Mouse (Mus musculus) liver, embryonic 13.5 days (tissue): ENCODE results near the gene Ddx39b. TPM values are rescaled to one million over a fixed set of nuclear protein-coding genes. Genes with fewer than 3 reads are reported as not detected.

ENCODE experiments used
- ATAC-seq: fragments of 200-750 bp; cut with Nextera tagmentation; 2 replicates; pipeline ENCODE4 v1.8.0; 2017; ENCODE audit warnings: low read depth, mild to moderate bottlenecking, moderate number of reproducible peaks, moderate library complexity
- DNase-seq: peaks from one replicate; pipeline ENCODE4 v3.0.0; 2022
- H3K27ac ChIP-seq: fragments of 300-500 bp; sonication (generic); 2 replicates; pipeline ENCODE4 v1.5.1; 2015; ENCODE audit warnings: moderate library complexity, mild to moderate bottlenecking, inconsistent platforms
- H3K27me3 ChIP-seq: fragments of 300-500 bp; sonication (generic); 2 replicates; pipeline ENCODE4 v1.6.1; 2015; ENCODE audit warnings: mild to moderate bottlenecking, inconsistent platforms
- H3K36me3 ChIP-seq: fragments of 300-500 bp; sonication (generic); 2 replicates; pipeline ENCODE4 v1.6.1; 2015; ENCODE audit warnings: mild to moderate bottlenecking, inconsistent platforms
- H3K4me1 ChIP-seq: fragments of 300-500 bp; sonication (generic); replicated peaks from 2 replicates; pipeline ENCODE4 v1.6.1; 2015; ENCODE audit warnings: inconsistent platforms
- H3K4me2 ChIP-seq: fragments of 300-500 bp; sonication (generic); 2 replicates; pipeline ENCODE4 v1.6.1; 2015; ENCODE audit warnings: inconsistent platforms, mild to moderate bottlenecking, moderate library complexity
- H3K4me3 ChIP-seq: fragments of 300-500 bp; sonication (generic); replicated peaks from 2 replicates; pipeline ENCODE4 v1.5.1; 2015; ENCODE audit warnings: mild to moderate bottlenecking, inconsistent platforms
- H3K9ac ChIP-seq: fragments of 300-500 bp; sonication (generic); 2 replicates; pipeline ENCODE4 v1.6.1; 2015; ENCODE audit warnings: mild to moderate bottlenecking, inconsistent platforms
- H3K9me3 ChIP-seq: fragments of 300-500 bp; sonication (generic); replicated peaks from 2 replicates; pipeline ENCODE4 v1.6.1; 2016; ENCODE audit warnings: inconsistent platforms
- whole genome bisulfite sequencing: fragments of 180-500 bp; shearing (Covaris S2); methylation state at CpG from one replicate; pipeline ENCODE4 v1.1.7; 2015; ENCODE audit not compliant: insufficient replicate concordance; 5-methylcytosine and 5-hydroxymethylcytosine counted together
- polyA plus RNA-seq: library from polyadenylated mRNA; unstranded; fragments of >200 nt; fragmentation: Nextera tagmentation; extraction: Ambion mirVana; gene quantifications from 2 replicates; pipeline ENCODE4 v1.2.1, GENCODE M21; 2015

Ddx39b gene
- 208 and 220 TPM in 2 replicates for polyA plus RNA-seq

DNA sequence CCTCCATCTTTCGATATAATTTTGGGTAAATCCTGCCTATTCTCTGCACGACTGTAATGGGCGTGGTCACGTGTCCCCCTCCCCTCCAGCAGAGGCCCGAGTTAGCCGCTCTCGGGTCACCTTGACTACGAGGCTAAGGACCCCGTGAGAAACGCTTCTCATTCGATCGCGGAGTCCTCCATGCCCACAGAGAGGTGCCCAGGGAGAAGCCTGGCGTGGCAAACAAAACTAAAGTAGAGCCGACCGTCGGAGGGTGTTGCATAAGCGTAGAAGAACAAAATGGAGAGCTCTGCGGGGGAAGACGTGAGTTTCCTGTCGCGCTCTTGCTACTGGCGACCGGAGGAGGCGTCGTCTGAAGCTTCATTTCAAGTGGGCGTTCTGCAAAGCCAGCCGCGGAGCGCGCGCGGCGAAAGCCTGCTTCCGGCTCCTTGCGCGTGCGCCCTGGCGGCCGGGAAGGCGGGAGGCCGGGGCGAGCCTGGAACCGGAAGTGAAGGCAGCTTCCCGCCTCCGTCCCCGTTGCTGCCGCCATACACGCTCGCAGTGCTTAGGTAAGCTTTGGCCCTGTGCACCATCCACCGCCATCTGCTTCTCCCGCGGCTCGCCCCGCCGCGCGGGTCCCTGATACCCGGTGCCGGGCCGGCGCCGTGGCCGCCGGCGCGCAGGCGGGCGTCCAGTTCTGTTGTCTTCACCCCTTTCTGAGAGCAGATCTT, at the start of gene Ddx39b:
Ddx39b (plus strand) TSS at position 442 of the 710 bp plus-strand sequence.
- Histone ChIP-seq H3K4me2 (peak within 1 kb of the TSS; percentile 97), H3K9me3 (no peaks in the 10 kb centered on the region), H3K4me1 (peaks cover 60% of the 10 kb centered on the region), H3K36me3 (peaks cover 36% of the 10 kb centered on the region), H3K4me3 (peak within 1 kb of the TSS; percentile 92), H3K27ac (peak within 1 kb of the TSS; percentile 95), H3K9ac (peak within 1 kb of the TSS; percentile 97), H3K27me3 (no peaks in the 10 kb centered on the region)
- ATAC-seq (peak; percentile 83), DNase-seq (peak; percentile 93)
- WGBS: under 1% methylated on average over 69 of the region's 69 CpGs

DNA sequence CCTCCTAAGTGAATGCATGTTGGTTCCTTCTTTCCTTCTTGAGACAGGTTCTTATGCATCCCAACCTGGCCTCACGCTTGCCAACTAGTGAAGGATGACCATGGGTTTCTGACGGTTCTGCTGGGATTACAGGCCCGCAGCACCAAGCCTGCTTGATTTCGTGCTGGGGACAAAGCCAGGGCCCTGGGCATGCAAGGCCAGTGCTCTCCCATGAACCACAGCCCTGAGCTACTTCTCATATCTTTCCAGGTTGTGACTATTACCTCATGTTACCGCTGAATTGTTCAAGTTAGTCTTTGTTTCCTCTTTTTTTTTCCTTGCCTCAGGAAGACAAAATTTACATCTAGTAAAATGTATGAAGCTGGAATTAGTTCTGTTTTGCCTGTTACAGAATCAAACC, 48.6 kb upstream of the Ddx39b start:
- H3K9me3 ChIP-seq: no peaks in the 10 kb centered on the region
- WGBS: 49% methylated on average over 5 of the region's 5 CpGs
- DNase-seq: no peak

DNA sequence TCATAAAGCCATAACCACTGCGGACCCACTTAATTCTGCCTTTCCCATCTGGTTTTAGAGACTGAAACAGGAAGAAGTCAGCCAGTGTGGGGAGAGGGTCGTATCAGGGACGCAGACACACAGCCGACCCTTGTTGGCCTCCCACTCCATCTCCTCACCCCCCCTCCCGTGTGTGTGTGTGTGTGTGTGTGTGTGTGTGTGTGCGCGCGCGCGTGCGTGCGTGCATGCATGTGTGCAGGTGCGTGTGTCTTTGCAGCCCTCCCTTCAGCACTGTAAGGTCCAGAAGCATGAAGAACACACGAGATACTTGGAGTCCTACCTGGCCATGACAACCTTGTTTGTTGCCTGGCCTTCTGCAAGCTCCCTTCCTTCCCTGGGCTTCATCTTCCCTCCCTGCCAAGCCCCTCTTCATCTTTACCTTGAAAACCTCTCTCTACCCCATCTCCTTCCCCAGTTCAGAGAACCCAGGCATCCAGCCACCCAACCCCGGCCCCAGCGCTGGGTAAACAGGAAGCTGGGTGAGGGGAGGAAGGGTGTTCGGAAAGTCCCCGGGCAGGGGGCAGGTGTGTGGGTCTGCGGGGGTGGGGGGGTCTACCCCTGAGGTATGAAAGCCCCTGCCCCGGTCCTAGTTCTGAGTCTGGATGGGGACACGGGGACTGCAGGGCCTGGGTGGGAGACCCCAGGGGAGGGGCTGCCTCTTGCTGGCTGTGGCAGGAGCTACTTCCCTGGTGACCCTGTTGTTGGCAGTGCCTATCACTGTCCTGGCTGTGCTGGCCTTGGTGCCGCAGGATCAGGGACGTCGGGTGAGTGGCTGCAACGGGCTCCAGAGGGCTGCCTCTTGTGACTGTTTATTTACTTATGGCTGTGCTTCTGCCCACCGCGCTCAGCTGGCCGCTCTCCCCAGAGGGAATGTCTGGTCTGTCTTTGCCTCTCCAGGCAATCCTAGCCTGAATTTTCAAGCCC, 47.4 kb upstream of the Ddx39b start, which contains the start of gene Ltb:
Ltb (plus strand) TSS at position 559 of the 963 bp plus-strand sequence.
- 0 out of 2 replicates have a peak, but pooled peaks have one; percentile 10 for ATAC-seq
- Histone ChIP-seq H3K27ac (no peak within 1 kb of the TSS), H3K4me2 (peak within 1 kb of the TSS; percentile 80), H3K36me3 (no peaks in the 10 kb centered on the region), H3K4me1 (peaks cover 42% of the 10 kb centered on the region), H3K9ac (peak within 1 kb of the TSS; percentile 62), H3K4me3 (peak within 1 kb of the TSS; percentile 57), H3K27me3 (peaks cover 42% of the 10 kb centered on the region), H3K9me3 (no peaks in the 10 kb centered on the region)
- no peak for DNase-seq
- WGBS: 50% methylated on average over 28 of the region's 28 CpGs

More for the DNA sequence above, 48.6 kb upstream of the Ddx39b start:
- no peak overlapping the region for H3K4me3 ChIP-seq
- peaks cover 45% of the 10 kb centered on the region for H3K4me1 ChIP-seq
- H3K36me3 ChIP-seq: no peaks in the 10 kb centered on the region
- ATAC-seq: no peak
- peaks cover 35% of the 10 kb centered on the region for H3K27me3 ChIP-seq
- H3K27ac ChIP-seq: 0 out of 2 replicates have a peak overlapping the region, but pooled peaks have one; percentile 0
- no peak overlapping the region for H3K9ac ChIP-seq
- H3K4me2 ChIP-seq: no peak overlapping the region

DNA sequence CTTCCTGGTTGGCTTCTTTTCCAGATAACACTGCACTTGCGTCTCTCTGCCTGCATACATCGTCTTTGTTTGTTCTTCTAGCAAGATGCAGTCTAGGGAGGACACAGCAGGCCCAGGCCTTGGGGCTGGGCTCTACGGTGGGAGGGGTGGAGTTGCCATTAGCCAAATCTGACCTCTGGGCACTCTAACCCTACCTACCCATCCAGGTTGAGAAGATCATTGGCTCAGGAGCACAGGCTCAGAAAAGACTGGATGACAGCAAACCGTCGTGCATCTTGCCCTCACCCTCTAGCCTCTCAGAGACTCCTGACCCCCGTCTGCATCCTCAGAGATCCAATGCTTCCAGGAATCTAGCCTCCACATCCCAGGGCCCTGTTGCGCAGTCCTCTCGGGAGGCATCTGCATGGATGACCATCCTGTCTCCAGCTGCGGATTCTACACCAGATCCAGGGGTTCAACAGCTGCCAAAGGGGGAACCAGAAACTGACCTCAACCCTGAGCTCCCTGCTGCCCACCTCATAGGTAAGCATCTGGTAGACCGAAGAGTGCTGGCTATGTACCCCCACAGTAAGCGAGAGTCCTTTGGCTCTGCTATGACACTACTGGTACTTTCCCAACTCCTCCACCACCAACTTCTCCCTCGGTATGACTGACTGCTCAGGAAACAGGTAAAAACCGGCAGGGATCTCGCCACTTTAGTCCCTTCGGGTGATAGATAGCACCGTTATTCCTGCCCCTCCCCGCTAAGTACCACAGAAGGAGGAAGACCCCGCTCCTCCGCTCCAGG, 46.5 kb upstream of the Ddx39b start:
- no peak overlapping the region for H3K27ac ChIP-seq
- peaks cover 34% of the 10 kb centered on the region for H3K4me1 ChIP-seq
- no peaks in the 10 kb centered on the region for H3K36me3 ChIP-seq
- DNase-seq (no peak), ATAC-seq (0 out of 2 replicates have a peak, but pooled peaks have one; percentile 17)
- 35% methylated on average over 19 of the region's 19 CpGs for WGBS
- peaks cover 51% of the 10 kb centered on the region for H3K27me3 ChIP-seq
- peak overlapping the region; percentile 62 for H3K9ac ChIP-seq
- no peaks in the 10 kb centered on the region for H3K9me3 ChIP-seq
- peak overlapping the region; percentile 57 for H3K4me3 ChIP-seq
- H3K4me2 ChIP-seq: peak overlapping the region; percentile 80

DNA sequence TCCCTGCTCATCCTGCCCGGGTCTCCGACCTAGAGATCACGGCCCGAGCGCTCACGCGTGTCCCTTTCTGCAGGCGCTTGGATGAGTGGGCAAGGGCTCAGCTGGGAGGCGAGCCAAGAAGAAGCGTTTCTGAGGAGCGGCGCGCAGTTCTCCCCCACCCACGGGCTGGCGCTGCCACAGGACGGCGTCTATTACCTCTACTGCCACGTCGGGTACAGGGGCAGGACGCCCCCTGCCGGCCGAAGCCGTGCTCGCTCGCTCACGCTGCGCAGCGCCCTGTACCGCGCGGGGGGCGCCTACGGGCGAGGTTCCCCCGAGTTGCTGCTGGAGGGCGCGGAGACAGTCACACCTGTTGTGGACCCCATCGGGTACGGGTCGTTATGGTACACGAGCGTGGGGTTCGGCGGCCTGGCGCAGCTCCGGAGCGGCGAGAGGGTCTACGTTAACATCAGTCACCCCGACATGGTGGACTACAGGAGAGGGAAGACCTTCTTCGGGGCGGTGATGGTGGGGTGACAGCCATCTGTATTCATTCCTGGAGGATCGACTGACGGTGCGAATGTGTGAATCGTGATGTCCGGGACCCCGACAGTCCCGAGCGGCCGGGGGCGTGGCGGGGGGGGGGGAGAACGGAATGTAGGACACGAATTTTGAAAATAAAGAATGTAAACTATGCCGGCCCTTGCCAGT, 45.8 kb upstream of the Ddx39b start:
- peak; percentile 66 for DNase-seq
- H3K27me3 ChIP-seq: peaks cover 57% of the 10 kb centered on the region
- H3K27ac ChIP-seq: no peak overlapping the region
- ATAC-seq: peak; percentile 76
- H3K4me2 ChIP-seq: peak overlapping the region; percentile 80
- WGBS: 2% methylated on average over 66 of the region's 66 CpGs
- H3K36me3 ChIP-seq: no peaks in the 10 kb centered on the region
- H3K9ac ChIP-seq: peak overlapping the region; percentile 62
- no peaks in the 10 kb centered on the region for H3K9me3 ChIP-seq
- H3K4me3 ChIP-seq: peak overlapping the region; percentile 57
- peaks cover 35% of the 10 kb centered on the region for H3K4me1 ChIP-seq

DNA sequence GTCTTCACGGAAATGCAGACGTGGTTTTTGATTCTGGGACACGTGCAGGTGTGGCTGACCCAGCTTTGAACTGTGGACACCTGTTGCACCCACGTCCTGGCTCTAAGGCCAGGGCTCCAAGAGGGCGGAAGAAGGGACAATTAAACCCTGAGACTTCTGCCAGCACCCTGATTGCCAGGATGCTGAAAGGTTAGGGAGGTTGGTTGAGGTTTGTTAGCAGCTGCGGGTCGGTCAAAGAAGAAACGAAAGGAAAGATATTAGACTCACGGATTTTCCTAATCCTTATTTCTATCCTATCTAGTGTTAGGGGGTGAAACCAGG, 45.3 kb upstream of the Ddx39b start:
- Histone ChIP-seq H3K4me3 (peak overlapping the region; percentile 57), H3K4me1 (peaks cover 39% of the 10 kb centered on the region), H3K36me3 (no peaks in the 10 kb centered on the region), H3K9ac (peak overlapping the region; percentile 62; the same call in 1 of the 2 replicates), H3K4me2 (peak overlapping the region; percentile 80), H3K27me3 (peaks cover 62% of the 10 kb centered on the region), H3K9me3 (no peaks in the 10 kb centered on the region), H3K27ac (no peak overlapping the region)
- WGBS: 35% methylated on average over 9 of the region's 9 CpGs
- ATAC-seq: no peak
- no peak for DNase-seq

DNA sequence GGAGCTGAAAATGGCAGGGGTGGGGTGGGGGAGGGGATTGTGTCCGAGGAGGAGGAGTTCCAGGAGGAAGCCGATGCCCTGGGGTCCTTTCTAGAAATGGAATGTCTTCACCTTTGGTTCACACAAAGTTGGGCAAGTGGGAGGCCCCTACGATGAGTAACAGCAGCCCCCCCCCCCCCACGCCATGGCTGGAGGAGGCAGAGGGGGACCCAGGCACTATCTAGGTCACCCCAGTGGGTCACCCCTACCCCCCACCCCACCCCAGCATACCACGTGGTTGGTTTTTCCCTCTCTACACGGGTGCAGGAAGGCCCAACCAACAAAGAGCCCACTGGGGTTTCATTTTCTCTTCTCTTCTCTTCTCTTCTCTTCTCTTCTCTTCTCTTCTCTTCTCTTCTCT, 44.4 kb upstream of the Ddx39b start:
- H3K4me3 ChIP-seq: no peak overlapping the region
- ATAC-seq: no peak
- no peaks in the 10 kb centered on the region for H3K9me3 ChIP-seq
- peaks cover 44% of the 10 kb centered on the region for H3K4me1 ChIP-seq
- DNase-seq: no peak
- WGBS: 18% methylated on average over 5 of the region's 6 CpGs
- H3K36me3 ChIP-seq: no peaks in the 10 kb centered on the region
- peaks cover 71% of the 10 kb centered on the region for H3K27me3 ChIP-seq
- H3K27ac ChIP-seq: no peak overlapping the region
- H3K4me2 ChIP-seq: no peak overlapping the region
- no peak overlapping the region for H3K9ac ChIP-seq

DNA sequence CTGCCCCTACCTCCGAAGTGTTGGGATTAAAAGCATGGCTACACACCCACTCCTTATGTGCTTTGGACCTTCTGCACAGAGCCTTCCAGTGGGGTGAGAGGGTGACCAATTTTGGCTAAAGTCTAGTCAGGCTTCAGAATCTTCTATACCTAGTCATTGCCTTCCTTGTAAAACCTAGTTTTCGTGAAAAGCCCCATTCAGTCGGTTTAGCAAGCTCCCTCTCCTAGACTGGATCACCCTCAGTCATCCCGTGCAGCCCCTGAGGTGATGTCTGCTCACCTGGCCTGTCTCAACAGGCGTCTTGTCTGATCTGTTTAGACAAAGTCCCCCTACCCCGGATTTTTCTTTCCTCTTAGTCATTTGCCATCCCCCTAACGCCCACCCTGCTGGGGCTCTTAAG, 43.5 kb upstream of the Ddx39b start:
- Histone ChIP-seq H3K36me3 (no peaks in the 10 kb centered on the region), H3K9ac (no peak overlapping the region), H3K27me3 (peaks cover 80% of the 10 kb centered on the region), H3K9me3 (no peaks in the 10 kb centered on the region), H3K4me1 (peaks cover 44% of the 10 kb centered on the region), H3K27ac (no peak overlapping the region), H3K4me2 (no peak overlapping the region), H3K4me3 (no peak overlapping the region)
- WGBS: 54% methylated on average over 7 of the region's 7 CpGs
- DNase-seq: no peak
- no peak for ATAC-seq

DNA sequence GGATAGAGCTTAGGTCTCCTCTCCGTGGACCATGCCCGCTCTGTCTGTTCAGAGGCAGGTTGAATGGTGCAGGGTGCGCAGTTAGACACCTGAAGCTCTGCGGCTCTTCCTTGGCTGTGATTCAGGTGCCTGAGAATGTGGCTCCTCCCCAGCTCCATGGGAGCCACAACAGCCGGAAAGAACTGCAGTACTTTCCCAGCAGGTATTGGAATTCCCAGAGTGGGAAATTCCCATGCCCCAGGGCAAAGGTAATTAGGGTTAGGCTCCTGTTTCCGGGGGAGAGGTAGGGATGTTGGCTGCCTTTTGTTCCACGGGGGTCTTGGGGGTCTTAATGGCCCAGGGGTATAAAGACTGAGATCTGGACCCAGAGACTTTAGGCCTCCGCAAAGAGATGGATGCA, 42.6 kb upstream of the Ddx39b start:
- Histone ChIP-seq H3K9ac (no peak overlapping the region), H3K4me3 (no peak overlapping the region), H3K36me3 (no peaks in the 10 kb centered on the region), H3K27me3 (peaks cover 85% of the 10 kb centered on the region), H3K27ac (no peak overlapping the region), H3K4me1 (peaks cover 41% of the 10 kb centered on the region), H3K9me3 (no peaks in the 10 kb centered on the region), H3K4me2 (no peak overlapping the region)
- 59% methylated on average over 8 of the region's 8 CpGs for WGBS
- ATAC-seq (no peak), DNase-seq (no peak)

DNA sequence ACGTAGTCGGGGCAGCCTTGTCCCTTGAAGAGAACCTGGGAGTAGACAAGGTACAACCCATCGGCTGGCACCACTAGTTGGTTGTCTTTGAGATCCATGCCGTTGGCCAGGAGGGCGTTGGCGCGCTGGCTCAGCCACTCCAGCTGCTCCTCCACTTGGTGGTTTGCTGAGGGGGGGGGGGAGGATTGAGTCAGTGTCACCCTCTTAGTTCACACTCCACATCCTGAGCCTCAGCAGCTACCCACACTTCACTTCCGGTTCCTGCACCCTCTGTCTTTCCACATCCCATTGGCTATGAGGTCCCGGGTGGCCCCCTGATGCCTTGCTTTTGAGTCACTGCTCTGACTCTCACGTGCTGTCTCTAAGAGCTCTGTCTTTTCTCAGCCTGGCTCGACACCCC, 41.1 kb upstream of the Ddx39b start:
- peaks cover 27% of the 10 kb centered on the region for H3K4me1 ChIP-seq
- DNase-seq: no peak
- ATAC-seq: 0 out of 2 replicates have a peak, but pooled peaks have one; percentile 9
- H3K27me3 ChIP-seq: peaks cover 85% of the 10 kb centered on the region
- H3K36me3 ChIP-seq: no peaks in the 10 kb centered on the region
- no peaks in the 10 kb centered on the region for H3K9me3 ChIP-seq
- 32% methylated on average over 11 of the region's 11 CpGs for WGBS
- no peak overlapping the region; the same call in 1 of the 2 replicates for H3K4me3 ChIP-seq
- H3K27ac ChIP-seq: no peak overlapping the region
- no peak overlapping the region for H3K9ac ChIP-seq
- H3K4me2 ChIP-seq: peak overlapping the region; percentile 38
